Mouse (Mus musculus) adrenal gland, postnatal 4 days (tissue): Measurements from ENCODE around the gene Ube2e3. TPM values are rescaled to one million over a fixed set of nuclear protein-coding genes. Genes with fewer than 3 reads are reported as not detected.

Experiments
- DNase-seq, 2 experiments: peaks; one replicate each; pipeline ENCODE4 v3.0.0; 2021 to 2022; ENCODE audit warnings: low spot score in 2 of 2, mixed read lengths in 2 of 2
- long read RNA-seq, 2 experiments: library from polyadenylated mRNA; stranded (forward); transcript quantifications; one replicate each; pipeline ENCODE4 v2.0.0; 2021
- total RNA-seq, 2 experiments: library from RNA; stranded (reverse); gene quantifications; 2 replicates each; pipeline ENCODE4 v1.2.3; 2021

Gene Ube2e3
- 10 to 100 TPM; 82.4 to 87.2 TPM for total RNA-seq
- long read RNA-seq, experiment 1, transcript Ube2e3-201 (6 exons, 2,249 nt), result major isoform, 77 of 79 reads
- long read RNA-seq, experiment 1, partial matches to known transcripts, result 2 of 79 reads
- long read RNA-seq, experiment 1, other reads (novel, unspliced or antisense), result 0 of 79 reads
- long read RNA-seq, experiment 2, transcript Ube2e3-201 (6 exons, 2,249 nt), result major isoform, 122 of 131 reads
- long read RNA-seq, experiment 2, partial matches to known transcripts, result 2 of 131 reads
- long read RNA-seq, experiment 2, other reads (novel, unspliced or antisense), result 6 of 131 reads

DNA sequence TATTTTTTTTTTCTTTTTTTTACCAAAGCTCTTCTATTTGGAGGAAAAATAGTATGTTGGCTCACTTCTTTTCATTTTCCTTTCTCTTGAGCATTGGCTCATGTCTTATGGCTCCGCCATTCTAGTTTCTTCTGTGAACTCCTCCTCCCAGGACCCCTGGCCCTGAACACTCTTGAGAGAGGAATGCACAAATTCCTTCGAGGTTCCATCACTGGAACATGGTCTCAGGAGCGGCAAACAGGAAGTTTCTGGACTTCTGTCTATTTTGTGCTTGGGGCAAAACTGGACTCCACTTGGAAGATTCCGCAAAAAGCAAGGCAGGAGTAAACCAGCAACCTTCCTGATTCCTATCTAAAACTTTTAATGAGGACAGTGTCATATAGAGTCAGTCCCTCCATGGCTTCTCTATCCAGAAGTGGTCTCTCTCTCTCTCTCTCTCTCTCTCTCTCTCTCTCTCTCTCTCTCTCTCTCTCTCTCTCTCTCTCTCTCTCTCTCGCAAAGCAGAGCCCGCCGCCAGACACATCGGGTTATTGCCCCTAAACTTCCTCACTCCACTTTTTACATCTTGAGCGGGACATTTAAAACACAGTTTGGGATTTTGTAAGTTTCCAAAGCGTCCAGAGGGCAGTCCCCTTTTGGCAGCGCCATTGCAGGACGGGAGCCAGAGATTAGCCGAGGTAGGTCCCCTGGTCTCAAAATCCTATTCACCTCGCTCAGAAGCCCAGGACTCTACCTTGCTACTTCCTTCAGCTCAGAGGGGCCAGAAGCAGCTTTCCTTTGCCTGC, at the start of gene Ube2e3:
Gene Ube2e3, plus strand, starts transcription at position 399 of the 785 bp plus-strand sequence.
- no peak for DNase-seq

DNA sequence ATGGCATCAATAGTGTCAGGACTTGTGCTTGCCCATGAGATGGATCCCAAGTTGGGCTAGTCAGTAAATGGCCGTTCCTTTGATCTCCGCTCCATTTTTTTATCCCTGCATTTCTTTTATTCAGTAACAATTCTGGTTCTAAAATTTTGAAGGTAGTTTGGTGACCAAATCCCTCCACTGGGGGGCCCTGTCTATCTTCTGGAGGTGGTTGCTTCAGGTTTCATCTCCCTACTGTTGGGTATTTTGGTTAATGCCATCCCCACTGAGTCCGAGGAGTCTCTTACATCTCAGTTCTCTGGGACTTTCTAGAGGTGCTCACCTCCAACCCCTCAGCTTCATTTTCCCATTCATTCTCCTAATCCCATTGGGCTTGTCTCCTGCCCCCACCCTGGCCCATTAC, 38.0 kb upstream of the Ube2e3 start:
- DNase-seq, result no peak

DNA sequence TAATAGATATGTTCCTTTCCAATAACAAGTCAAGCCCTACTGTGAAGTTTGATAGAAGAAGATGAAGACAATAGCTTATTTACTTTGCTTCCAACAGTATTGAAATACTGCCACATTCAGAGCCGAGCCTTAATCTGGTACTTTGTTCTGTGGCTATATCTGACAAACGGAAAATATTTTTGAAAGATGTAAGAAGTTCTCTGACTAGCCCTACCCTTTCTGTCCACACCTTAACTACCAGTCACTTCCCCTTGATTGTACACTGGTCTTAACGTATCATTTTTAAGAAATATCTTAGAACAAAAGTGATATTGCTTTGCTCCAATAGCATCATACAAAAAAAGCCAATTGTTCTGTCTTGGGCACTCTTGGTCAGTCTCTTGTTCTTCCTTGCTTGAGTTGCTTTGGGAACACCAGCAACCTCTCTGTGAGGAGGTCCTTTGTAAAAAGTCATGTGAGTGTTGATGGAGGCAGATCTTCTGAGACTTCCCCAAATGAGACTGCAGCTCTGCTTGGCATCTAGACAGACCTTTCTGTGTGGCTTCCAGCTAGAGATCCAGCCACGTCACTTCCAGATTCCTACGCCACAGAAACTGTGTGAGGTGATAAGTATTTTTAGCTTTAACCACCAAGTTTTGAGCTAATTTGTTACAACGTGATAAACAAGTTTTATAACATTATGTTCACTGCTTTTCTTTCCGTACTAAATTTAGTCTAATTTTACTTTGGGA, 26.3 kb upstream of the Ube2e3 start:
- DNase-seq, result no peak

DNA sequence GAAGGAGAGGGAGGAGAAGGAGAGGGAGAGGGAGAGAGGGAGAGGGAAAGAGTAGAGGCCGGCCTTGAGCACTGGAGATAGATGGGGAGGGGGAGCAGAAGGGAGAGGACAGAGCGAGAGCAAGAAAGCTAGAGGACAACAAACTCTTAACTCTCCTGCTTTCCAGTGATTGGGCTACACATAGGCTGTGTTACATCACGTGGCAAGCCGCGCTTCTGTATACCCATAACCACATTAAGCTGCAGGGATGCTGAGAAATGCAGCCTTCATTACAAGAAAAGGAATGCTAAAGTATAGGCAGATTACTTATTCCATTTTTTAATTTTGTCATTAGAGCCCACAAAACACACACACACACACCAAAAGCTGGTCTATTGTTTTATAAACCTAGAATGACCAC, 23.6 kb upstream of the Ube2e3 start:
- DNase-seq, result no peak

DNA sequence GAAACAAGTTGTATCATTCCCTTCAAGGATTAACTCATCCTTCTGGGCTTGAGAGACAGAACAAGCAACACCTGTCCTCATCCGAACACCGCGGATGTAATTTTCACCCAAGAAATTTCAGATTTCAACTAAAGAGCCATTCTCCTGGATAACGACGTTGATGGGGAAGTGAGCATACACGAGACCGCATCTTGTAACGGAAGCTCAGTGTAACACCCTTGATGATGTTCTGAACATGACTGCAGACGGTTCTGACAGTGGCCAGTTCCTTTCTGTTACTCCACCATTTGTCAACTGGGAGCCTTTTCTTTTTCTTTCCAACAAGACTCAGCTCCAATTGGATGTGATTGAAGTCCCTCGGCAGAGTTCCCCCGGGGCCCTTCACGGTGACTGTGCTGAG, 22.6 kb upstream of the Ube2e3 start:
- no peak for DNase-seq

DNA sequence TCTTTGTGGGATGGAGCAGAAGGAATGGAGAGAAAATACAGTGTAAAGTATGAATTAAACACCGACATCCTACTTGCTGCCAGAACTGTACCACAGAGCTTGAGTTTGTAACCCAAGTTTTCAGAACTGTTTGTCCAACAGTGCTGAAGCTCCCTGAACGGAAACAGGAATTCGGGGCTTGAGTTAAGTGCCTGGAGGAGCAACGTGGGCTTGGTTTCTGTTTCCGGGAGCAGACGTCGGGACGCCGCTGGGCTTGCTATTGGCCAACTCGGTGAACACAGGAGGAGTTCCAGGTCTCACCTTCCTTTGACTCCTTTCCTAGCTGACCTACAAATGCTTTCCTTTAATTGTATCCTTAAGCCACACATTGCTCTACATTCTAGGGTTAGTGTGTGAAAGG, 22.2 kb upstream of the Ube2e3 start:
- DNase-seq, result no peak

DNA sequence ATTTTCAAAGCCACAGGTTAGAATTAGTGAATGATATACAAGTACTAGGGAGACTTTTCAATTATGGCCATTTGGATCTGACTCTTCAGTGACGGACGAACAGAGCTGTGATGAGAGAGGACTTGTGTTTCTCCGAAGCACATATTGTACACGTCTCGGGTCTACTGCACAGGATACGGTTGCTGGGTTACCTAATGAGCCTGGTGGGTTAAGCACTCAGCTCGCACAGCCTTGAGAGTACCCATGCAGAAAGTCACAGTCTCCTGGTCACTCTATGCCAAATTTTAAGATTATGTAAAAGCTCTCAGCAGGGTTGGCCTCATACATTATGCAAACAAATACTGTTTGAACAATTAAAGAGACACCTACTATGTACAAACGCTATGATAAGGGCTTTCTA, 13.6 kb upstream of the Ube2e3 start:
- DNase-seq, result no peak

DNA sequence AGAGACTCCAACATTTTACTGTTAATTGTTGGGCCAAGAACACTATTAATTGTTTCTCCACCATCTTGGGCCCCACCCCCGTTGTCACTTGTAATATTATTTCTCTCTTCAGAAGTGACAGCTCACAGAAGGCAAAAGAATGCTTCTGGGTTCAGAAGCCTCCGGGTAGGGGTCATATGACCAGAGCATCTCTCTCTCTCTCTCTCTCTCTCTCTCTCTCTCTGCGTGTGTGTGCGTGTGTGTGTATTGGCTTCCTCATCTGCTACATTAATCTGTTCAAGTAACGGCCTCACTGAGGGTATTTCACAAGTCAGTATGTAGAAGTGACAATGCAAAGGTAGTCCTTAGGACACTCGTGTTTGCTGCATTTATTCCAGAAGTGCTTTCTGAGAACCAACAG, 9.3 kb upstream of the Ube2e3 start:
- DNase-seq, result no peak

DNA sequence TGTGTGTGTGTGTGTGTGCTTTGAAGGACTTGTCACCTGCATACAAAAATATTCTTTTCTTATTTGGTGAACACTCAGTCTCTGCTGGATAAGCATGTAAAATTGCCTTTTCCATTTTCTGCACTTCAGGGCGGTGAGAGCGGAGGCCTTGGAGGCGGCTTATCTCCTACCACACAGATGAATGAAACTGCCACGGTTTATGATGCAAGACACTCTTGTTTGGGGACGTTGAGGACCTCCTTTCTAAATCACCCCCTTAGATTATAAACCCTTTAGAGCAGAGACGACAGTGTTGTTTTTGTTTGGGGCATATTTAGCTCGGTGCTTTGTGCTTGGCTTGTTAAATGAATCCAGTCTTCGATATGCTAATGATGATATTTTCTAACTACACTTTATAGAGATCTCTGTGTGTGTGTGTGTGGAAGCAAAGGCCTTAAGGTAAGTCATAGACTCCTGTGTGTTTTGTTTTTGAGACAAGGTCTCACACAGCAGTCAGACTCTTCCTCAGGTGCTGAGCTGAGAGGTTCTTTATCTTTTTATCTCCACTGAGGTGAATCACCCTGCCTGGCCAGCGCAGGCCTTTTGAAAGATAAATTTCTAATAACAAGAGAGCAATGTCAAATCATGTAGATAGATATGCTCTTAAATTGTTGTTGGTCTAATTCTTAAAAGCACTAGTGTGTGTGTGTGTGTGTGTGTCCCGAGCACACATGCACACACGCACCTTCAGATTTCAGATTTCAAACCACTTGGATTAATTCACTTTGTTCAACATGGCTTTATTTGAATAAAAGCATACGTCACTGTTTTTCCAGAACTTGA, 8.4 kb upstream of the Ube2e3 start:
- DNase-seq, result no peak

DNA sequence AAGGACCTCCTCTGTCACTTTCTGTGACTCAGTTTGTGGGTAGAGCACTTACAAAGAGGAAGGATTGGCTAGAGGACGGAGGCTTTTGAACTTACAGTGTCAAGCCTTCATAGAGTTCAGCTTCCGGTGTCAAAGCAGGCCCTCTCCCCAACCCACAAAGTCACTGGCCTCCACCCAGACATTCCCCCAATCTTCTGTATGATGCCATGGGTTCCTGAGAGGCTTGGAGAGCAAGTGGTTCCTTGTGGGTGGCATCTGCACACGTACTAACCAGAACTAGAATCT, 7.9 kb upstream of the Ube2e3 start:
- no peak for DNase-seq

DNA sequence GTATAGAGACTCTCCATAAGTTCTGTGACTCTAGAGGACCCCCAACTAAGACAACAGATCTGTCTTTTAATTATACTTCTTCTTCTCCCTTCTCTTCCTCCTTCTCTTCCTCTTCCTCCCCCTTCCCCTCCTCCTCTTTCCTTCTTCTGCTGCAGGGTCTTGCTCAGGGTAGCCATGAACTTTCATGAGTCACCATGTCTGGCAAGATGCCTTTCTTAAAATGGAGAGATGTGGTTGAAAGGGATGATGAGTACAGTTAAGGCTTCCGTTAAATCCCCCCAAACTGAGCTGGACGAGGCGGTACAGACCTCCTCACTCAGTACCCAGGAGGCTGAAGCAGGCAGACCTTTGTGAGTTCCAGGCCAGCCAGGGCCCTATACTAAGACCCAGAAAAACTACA, 3.8 kb upstream of the Ube2e3 start:
- no peak for DNase-seq

DNA sequence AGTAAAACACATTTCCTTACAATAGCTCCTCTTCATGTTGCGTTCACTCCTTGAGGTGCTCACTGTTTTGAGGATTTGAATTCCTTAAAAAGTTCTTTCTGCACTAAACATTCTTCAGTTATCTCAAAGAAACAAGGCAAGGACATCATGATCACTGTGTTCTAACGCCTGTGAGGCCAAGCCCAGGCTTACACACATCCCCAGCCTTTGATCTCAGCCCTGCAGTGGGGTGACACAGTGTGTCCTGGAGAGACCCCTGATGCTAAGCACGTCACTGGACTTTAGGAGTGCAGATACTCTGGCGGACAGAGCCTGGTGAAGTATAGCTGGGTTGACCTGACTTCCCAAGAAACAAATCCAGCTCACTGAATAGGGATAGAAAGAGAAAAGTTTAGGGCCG, 3.1 kb upstream of the Ube2e3 start:
- no peak for DNase-seq

DNA sequence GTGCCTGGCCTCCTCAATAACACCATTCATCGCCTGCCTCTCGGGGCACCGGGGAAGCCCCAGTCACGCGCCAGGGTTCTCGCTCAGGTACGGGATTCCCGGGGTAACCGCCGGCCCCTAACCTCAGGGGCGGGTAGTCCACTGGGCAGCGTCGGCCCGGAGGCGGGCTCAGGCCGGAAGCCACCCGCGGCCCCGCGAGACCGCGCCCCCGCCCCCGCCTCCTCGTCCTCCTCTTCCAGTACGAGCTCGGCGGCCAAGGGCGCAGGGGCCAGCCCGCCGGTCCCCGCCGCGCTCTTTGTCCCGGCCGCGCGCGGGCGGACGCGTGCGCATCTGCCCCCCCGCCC, 559 bp downstream of the Ube2e3 start:
- peak; percentile 63 to 74 for DNase-seq

DNA sequence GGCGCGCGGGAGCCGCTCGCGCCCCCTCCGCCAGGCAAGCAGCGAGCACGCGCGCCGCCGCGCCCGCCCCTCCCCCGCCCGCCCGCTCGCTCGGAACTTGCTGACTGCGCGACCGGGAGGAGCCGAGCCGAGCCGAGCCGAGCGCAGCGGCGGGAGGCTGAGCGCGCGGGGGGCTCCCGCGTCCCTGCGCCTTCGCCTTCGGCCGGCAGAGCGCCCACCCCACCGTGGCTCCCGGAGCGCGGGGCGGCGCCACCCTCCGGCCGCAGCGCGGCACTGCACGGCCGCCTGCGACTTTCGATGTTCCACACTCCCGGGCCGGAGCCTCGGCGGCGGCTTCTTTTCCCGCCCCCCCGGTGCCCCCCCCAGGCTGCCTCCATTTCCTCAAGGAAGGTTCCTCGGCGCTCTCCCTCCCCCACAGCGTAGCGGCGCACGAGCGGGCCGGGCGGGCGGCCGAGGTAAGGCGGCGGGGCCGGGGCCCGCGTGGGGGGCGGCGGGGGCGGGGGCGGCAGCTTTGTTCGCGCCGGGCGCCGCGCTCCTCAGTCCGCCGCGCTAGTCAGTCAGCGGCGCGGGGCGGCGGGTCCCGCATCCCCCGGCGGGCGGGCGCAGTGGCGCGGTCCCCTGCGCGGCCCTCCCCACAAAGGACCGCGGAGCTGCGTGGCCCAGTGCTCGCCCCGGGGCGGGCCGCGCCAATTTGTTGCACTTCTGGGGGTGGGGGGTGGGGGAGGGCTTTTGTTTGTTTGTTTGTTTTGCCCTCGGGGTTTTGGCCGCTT, 1.2 kb downstream of the Ube2e3 start:
- peak; percentile 61 to 76 for DNase-seq

DNA sequence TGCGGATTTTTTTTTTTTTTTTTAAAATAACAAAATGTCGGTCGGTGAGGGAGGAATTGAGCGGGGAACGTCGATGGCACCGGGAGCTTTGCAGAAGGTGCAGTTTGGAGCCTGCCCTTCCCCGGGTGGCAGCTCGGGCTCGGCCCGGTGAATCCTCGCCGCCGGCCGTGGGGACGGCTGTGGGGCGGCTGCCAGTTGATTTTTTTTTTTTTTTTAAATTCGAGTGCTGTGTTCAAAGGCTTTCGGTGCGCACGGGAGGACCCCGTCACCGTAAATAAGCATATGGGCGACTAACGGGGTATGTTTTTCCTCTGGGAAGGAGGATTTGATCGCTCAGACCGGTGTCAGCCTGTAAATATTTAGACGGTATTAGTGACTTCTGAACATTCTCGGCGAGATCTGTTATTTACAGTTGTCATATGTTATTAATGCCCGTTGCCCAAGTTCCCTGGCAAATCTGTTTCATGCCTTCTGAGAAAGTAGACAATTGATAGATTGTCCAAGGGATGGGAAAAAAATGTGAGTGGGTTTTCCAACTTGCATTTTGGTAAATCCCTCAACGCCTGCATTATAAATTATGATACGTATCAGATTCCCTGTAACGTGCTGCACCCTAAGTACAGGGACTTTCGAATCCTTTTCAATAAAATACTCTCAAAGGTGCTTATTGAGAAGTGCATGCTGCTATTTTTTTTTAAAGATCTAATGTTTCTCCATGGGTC, 2.0 kb downstream of the Ube2e3 start:
- DNase-seq, result peak; percentile 4 to 10

DNA sequence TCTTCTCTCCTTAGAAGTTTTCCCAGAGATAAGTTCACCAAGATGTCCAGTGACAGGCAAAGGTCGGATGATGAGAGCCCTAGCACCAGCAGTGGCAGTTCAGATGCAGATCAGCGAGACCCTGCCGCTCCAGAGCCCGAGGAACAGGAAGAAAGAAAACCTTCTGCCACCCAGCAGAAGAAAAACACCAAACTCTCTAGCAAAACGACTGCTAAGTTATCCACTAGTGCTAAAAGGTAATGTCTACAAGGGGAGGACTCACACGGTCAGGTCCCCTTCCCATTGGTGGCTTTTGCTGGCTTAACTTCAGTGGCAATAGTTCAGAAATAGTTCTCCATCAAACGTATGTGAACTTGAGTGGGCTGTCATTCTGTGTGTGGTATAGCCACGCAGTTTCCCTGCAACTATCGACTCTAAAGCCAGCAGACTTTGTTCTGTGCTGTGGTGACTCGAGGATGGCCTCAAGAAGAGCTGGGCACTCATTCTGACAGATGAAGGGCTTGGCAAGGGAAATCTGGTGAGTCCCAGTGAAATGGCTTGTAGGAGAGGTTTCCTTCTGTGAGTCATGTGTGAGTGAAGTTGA, 2.6 kb downstream of the Ube2e3 start:
- DNase-seq, result no peak

DNA sequence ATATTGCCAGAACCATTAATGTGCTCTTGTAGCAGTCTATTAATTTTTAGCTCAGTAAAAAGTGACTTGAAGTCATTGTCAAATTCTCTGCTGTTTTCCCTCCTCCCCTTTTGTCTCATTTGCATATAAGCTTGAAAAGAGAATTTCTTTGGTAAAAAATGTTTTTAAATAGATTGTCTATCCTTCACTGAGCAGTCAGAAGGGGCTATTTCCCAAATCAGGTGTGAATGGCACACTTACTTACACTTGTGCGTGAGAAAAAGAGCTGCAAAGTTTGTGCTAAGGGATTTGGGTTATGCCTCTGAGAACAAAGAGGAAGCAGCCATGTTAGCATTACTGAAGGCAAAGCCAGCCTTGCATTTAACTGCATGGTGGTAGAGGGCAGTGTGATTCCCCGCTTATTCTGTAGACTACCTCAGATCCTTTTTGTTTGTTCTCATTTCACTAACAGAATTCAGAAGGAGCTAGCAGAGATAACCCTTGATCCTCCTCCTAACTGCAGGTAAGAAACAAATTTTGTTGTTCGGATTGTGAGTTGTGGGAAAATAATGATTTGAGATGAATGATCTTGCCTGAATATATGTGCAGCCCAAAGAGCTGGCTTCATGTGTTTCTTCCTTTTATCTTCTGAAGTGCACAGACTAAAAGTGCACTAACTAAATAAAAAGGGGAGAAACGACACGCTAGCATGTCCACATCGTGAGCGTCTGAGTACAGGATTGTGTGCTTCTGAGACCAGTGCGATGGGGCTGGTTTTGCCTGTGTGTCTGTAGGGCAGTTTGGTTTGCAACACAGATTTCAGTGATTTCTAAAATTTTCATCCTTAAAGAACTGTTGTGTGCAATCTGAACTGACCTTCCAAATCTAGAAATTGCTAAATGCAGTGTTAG, 4.3 kb downstream of the Ube2e3 start:
- no peak for DNase-seq

DNA sequence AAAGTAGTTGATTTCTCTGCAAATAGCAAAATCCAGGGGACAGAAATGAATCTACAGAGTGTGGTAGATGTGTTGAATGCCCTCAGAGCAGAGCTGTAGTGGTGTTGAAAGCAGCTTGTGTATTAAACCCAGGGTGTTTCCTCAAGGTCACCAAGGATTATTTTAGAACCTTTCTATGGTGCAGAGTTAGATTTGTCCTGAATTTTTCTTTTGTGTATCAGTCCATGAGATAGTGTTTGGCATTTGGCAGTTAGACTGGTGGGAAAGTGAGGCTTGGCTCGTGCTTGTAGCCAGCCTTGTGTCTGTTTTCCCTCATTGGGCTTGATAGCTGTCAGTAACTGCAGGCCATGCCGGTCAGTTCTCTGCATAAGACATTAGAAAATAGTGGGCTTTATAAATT, 6.0 kb downstream of the Ube2e3 start:
- no peak for DNase-seq

DNA sequence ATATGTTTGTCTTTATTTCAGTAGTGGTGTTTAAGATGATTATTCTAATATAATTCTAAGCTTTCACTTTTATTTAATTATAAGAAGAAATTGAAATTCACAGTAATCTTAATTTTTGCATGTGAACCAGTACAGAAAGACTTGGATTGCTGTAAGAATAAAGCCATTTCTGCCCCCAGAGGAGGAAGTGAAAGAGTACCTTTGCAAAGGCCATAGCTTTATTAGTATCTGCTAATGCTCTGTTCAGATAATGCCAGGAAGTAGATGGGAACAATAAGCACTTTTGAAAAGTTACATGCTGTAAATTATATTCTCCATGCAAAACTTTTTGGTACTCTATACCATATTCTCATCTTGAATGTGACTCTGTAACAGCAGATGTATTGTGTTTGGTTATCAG, 8.1 kb downstream of the Ube2e3 start:
- no peak for DNase-seq
